Mouse (Mus musculus) cerebellum, adult 9-10 months (tissue): ENCODE results near the gene Ap1s1.

Experiments
- DNase-seq: peaks from one replicate; pipeline ENCODE4 v3.0.0; 2022

The Ap1s1 gene

GRCm38 (mm10) chr5:137062601-137063000 lies 16.7 kb upstream of the Ap1s1 start:
- no peak for DNase-seq

DNA sequence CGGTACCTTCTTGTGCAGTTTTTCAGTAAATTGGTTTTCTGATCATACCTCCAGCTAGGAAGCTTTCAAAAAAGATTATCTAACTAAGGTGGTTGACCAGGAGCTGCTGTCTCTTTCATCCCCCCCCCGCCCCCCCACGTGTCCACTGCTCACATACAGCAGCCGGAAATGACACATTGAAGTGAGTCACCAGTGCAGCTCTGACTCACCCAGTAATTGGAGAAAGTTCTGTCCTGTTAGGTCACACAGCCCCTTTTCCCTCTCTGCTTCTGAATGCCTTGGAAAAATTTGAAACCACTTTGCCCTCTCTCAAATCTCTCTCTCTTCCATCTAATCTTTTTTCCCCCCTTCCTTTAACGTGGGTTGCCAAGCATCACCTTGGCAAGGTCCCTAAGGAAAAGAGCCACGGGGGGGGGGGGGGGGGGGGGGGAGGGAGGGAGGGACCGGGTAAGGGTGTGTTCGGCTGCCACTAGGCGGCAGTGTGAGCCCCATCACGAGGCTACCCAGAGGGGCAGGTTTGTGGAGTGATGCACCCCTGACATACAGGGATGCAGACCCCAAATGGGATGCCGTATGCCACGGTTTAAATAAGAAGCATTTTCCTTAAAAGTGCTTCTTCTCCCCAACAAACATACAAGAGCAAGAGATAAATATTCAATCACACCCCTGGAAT lies 16.0 kb upstream of the Ap1s1 start:
- DNase-seq = peak; percentile 33

GRCm38 (mm10) chr5:137054873-137055272 lies 8.9 kb upstream of the Ap1s1 start:
- DNase-seq = no peak

DNA sequence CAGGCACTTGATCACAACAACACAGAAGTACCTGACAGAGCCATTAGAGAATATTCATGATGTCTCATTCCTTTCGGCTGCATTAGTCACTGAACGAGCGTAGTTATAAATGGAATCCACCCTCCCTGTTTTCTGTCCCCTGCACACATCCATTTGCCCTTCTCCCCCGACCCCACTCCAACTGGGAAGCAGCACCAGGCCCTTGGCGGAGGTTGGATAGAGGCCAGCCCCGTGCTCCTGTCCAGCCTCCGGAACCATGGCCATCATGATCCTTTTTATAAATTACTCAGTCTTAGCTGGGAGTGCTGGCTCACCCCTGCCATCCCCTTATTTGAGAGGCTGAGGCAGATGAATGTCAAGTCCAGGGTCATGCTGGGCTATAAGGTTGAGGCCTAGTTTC lies 8.4 kb upstream of the Ap1s1 start:
- no peak for DNase-seq

- no peak for DNase-seq
Measured at GRCm38 (mm10) chr5:137051914-137052505, 6.1 kb upstream of the Ap1s1 start.

DNA sequence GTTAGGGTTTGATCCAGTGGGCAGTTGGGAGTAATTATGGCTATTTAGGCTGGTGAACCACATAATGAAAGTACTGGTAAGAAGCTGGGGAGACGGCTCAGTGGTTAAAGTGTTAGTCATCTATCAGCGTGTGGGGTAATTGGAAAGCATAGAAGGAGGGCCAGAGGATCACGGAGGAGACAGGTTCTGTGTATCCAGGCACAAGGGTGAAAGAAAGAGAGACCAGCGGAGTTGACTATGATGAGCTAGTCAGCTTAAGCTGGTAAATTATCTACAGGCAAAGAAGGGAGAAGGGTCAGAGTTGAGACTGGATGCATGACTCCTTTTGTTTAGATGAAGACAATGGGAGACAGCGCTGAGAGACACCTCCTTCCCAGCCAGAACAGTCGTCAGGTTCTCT lies 5.2 kb upstream of the Ap1s1 start:
- no peak for DNase-seq

DNA sequence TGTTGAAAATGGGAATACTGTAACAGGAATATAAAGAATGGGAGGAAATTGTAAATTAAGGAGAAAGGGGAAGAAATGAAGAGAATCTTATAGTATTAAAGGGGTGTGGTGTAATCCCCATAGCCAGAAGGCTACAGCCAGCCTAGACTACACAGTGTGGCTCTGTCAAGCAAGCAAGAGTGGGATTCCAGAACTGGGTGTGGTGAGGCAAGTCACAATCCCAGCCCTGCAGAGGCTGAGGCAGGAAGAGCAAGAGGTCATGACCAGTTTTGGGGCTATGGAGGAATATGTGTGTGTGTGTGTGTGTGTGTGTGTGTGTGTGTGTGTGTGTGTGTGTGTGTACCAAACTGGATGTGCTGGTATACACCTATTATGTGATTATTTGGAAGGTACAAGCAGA lies 1.1 kb upstream of the Ap1s1 start:
- no peak for DNase-seq

- DNase-seq = no peak
Measured at GRCm38 (mm10) chr5:137046324-137046718, 386 bp upstream of the Ap1s1 start.

DNA sequence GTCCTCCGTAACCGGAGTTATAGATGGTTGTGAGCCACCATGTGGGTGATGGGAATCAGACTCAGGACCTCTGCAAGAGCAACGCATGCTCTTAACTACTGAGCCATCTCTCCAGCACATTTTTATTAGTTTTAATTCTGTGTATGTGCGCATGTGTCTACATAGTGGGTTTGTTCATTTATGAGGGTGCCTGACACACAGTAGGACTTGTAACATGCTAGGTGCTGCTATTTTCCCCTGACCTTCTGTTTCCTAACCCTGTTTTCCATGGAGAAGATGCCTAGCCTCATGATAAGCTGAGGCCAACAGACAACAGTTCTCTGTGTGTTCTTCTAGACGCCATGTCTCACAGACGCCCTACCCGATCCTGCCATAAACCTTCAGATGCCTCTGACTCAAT lies 1.9 kb downstream of the Ap1s1 start:
- no peak for DNase-seq

GRCm38 (mm10) chr5:137041442-137041841 lies 4.5 kb downstream of the Ap1s1 start:
- no peak for DNase-seq

DNA sequence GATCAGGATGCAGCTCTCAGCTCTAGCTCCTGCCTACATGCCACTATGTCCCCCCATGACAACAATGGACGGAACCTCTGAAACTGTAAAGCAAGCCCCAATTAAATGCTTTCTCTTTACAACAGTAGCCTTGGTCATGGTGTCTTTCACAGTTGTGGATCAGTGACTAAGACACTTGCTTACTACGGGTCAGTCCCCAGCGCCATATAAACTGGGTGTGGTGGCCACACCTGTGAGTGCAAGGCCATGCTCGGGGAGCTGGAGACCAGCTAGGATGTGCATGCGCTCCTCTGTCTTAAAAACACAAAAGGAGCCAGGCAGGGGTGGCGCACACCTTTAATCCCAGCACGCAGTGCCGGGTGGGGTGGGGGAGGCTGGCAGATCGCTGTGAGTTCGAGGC lies 6.5 kb downstream of the Ap1s1 start:
- no peak for DNase-seq

DNA sequence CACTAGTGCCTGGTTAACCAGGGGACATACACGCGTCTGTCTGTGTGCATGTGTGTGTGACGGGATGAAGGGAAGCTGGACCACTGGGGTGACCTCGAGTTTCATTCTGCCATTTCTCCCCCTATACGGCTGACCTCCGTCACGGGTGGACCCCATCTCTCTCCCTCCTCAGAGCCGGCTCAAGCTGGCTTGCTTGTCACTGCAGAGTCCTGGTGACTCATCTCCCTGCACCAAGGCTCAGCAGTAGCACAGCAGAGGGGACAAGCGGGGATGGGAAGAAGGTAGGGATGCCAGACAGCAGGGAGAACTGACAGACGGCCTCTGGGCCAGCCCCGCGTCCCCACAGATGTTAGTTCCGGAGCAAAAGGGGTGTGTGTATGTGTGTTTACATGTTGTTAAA lies 9.7 kb downstream of the Ap1s1 start:
- no peak for DNase-seq

GRCm38 (mm10) chr5:137032641-137033074 lies 13.3 kb downstream of the Ap1s1 start:
- DNase-seq = peak; percentile 72

- no peak for DNase-seq
Measured at GRCm38 (mm10) chr5:137032033-137032421, 13.9 kb downstream of the Ap1s1 start.

DNA sequence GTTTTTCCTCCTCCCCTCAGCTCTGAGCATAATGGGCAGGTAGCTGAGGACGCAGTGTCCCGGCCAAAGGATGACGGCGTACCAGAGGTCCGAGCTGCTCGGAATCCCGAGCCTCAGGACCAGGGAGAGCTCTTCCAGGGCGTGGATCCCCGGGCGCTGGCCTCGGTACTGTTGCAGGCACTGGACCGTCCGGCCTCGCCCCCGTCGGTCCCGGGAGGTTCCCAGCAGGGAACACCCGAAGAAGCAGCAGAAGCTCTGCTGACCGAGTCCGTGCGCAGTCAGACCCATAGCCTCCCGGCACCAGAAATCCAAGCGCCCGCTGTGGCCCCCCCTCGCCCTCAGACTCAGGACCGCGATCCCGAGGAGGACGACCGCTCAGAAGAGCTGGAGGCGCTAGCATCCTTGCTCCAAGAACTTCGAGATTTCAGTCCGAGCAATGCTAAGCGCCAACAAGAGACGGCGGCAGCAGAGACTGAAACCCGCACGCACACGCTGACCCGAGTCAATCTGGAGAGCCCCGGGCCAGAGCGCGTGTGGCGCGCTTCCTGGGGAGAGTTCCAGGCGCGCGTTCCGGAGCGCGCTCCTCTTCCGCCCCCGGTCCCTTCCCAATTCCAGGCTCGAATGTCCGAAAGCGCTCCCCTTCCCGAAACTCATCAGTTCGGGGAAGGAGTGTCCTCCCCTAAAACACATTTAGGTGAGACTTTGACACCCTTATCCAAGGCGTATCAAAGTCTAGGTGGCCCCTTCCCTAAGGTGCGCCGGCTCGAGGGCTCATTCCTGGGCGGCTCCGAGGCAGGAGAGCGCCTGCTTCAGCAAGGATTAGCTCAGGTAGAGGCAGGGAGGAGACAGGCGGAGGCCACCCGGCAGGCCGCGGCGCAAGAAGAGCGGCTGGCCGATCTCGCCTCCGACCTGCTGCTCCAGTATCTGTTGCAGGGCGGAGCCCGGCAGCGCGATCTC lies 14.6 kb downstream of the Ap1s1 start:
- no peak for DNase-seq

DNA sequence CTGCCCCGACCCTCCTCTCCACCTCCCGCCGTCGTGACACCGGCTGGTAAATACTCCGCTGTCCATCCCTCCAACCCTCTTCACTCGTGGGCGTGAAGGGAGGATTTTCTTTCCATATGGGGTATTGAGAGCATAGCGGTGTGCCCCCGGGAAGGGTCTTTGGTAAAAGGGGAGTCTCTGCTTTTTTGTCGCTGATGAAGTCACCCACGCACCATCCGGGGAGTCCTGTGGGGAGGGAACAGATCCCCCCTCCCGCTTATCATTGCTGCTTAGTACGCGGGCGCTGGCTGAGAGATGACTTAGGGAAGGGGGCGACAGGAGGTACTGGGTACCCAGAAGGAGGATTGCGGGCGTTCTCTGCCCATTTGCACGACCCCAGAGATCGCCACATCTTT lies 15.5 kb downstream of the Ap1s1 start:
- no peak for DNase-seq

GRCm38 (mm10) chr5:137029643-137030415 lies 16.1 kb downstream of the Ap1s1 start:
- peak; percentile 95 for DNase-seq

GRCm38 (mm10) chr5:137029273-137029585 lies 16.7 kb downstream of the Ap1s1 start:
- DNase-seq = no peak

DNA sequence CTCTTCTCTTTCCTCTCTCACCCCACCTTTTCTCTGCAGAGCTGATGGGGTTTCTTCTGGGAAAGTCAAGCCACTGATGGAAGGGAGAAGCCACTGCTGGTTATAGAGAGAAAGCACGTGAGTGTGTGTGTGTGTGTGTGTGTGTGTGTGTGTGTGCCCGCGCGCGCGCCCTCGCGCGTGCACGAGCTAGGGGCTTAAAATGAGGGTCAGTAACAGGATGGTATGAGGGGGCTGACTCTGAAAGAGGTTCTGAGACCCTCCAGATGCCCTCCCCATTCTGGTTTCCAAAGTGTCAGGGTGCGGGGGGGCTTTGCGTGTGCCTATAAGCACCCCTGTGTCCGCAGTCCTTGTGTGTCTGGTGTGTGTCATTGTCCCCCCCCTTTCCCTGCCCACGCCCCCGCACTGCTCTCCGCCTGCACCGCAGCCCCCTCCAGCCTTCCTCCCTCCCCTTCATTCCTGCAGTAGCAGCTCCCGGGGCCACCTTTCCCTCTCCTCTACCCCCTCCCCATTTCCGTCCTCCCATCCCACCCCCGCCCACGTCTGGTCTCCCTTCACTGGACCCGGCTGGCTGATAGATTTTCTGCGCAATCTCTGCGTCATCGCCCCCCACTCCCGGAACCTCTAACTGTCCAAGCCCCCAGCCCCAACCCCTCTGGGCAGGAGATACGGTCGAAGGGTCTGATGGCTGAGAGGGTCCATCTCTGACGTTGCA lies 17.2 kb downstream of the Ap1s1 start:
- no peak for DNase-seq

- no peak for DNase-seq
Measured at GRCm38 (mm10) chr5:137026092-137026491, 19.8 kb downstream of the Ap1s1 start, which contains the start of gene Vgf. Gene Vgf (plus strand): TSS chr5:137026392.

DNA sequence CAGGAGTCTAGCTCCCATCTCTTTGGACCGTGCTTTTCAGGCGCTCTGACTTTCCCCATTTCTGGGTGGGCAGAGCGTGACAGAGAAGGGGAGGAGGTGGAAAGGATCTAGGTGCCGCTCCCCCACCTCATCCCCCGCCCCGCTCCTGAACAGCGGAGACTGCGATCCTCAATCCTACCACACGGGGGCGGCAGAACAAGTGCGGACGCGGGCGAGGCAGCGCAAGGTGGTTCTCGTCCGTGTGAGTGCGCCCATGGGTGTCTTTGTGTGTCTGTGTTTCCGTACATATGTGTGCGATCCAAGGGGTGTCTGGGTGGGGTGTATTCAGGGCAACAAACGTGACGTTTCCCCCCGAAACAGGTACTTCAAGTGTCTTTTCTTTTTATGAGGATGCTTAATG lies 20.8 kb downstream of the Ap1s1 start:
- peak; percentile 74 for DNase-seq

DNA sequence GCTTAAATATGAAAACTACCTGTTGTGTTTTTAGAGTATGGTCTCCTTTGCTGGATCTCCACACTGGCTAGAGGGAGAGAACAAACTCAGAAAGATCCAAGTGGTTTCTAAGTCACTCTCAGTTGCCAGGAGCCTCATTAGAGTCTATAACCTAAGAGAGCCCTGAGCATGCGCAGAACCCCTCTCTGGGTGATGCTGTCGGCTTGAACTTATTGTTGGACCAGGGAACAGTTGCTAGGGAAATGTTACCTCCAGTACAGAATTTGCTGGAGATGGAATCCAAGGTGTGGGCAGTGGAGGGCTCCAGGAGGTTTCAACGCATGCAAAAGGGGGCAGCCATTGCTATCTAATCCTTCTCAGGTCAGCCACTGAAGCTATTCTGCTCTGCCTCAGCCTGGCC lies 21.6 kb downstream of the Ap1s1 start:
- DNase-seq = no peak

DNA sequence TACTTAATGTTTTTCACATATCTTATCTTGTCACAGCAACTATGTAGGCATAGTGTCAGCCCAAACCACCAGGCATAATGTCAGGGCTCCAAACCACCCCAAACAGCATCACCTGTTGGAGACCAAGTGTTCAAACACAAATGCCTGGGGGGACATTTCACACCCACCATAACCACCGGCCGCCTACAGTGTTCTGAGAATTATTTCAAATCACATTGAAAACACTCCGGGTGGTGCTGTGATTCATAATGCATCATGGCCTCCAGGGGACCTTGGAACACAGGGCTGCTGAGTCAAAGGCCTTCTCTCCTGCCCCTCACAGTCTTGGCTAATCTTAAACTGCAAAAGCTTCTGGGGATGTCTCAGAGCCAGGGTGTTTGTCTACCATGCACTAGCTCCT lies 30.0 kb downstream of the Ap1s1 start:
- no peak for DNase-seq
